Mouse (Mus musculus) neutrophil, adult 65 days (primary cell): ENCODE results near the gene Speer4b. TPM values are rescaled to one million over a fixed set of nuclear protein-coding genes. Genes with fewer than 3 reads are reported as not detected.

Source experiments
- total RNA-seq: library from RNA; stranded (reverse); gene quantifications from 2 replicates; pipeline ENCODE4 v1.2.4, GENCODE M21; 2023

The Speer4b gene
- total RNA-seq = not detected in 2 replicates

GRCm38 (mm10) chr5:27501338-27501737 is at the start of gene Speer4b:
Gene Speer4b, minus strand, starts transcription at chr5:27501438.

